Mouse (Mus musculus) lung, postnatal 36 days (tissue): ENCODE measurements around the gene Sez6l.
A peak's percentile ranks its signal among the peaks of the same experiment; 100 is the strongest.

Experiments used
- DNase-seq: peaks from one replicate; pipeline ENCODE4 v3.0.0; 2022; ENCODE audit warnings: mixed read lengths

Gene Sez6l

DNA sequence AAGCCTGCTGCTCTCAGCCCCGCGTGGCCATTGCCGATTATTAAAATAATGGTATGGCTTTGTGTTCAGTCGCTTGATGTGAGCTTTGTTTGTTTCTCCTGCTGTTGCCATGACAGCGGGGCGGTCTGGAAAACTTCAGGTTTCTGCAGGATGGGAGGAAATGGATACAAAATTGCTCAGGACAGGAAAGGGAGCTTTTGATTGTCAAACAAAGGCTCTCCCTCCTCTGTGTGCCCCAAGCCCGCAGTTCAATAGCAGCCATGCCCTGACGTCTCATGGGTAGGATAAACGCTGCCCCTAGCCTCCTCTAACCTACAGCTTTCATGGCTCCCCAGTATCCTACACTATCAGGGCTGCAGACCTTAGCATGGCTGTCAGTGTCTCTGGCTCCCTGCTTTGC, 6.3 kb upstream of the Sez6l start:
- no peak for DNase-seq

DNA sequence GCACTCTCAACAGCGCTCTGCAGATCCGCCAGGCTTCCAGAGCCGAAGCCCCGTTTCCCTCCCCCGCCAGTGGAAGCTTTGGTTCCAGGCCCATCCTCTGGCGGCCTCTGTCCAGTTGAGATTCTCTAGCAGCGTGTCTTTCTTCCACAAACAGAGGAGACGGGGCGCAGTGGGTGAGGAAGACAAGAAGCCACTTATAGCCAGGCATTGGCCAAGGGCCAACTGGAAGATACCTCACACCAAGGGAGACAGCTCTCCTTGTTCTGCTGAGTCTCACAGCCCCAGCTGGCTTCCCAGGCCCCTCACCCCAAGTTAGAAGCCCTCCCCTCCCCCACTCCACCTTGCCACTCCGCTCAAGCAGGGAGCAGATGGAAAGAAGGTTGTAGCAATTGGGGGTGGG, 765 bp upstream of the Sez6l start:
- no peak for DNase-seq

DNA sequence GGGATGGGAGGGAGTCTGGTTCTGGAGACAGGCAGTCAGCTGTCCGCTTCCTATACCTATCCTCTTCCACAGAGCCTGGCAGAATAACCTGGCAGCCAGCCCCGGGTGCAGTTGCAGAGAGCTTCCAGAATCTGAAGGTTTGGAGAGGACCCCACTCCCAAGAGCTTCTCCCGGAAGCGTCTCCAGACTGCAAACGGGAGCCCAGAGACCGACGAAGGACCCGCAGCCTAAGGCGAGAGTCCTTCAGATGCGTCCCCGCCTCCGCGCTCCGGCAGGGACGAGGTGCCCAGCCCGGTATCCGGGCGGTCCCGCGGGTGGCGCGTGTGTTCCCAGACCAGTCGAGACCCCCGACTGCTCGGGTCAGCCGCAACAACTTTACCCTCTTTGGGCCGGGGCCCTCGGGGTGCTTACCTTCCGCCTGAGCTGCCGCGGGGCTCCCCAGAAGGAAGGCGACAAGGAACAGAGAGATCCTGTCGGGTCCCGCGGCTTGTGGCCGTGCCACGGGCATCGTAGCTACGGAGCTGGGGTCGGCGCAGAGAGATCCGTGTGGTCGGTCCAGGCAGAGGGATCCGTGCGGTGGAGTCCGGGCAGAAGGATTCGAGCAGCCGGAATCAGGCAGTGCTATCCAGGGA, 508 bp downstream of the Sez6l start:
- DNase-seq, result no peak

DNA sequence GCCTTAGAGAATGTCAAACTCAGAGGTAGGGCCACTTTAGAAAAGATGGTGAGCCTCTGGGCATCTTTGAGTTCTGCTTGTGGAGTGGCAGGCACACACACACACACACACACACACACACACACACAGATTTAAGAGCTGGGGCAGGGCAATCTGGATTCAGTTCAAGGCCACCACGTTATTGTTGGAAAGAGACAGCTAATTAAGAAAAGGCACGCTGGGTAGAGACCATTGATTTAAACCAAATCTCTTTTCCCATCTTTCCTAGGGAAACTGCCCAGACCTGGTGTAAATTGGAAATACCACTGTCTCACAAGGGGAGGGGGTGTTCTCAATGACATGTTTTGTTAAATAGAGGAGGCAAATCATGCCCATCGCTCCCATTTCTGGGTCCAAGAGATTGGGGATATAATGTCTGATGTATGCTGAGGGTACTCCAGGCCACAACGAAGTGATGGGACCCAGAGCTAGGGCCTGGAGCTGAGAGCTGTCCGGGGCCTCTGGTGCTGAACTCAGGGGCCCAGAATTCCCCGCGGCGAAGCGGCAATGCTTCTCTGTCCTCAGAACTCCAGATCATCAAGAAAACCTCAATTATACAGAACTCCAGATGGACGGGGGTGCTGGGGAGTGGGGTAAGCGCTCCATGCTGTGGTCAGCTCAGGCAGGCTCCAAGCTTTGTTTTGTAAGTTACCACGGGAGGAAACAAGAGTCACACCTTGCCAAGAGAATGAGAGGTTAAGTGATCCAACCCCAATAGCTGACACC, 1.7 kb downstream of the Sez6l start:
- DNase-seq, result no peak

DNA sequence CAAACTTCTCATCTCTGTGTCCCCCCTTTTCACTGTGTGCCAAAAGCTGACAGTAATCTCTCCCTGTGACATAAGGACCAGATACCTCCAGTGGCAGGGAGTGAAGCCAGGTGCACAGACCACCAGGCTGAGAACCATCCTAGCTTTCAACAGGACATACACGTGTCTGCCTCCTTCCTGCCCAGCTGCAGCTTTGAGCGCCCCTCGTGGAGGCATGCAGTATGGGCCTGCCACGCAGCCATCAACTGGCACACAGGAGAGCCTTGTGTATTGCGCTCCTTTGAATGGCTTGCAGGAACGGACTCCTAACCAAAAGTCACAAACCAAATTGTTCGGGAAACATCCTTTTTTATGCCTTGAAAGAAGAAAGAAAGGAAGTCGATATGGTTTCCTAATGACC, 3.1 kb downstream of the Sez6l start:
- peak; percentile 46 for DNase-seq

DNA sequence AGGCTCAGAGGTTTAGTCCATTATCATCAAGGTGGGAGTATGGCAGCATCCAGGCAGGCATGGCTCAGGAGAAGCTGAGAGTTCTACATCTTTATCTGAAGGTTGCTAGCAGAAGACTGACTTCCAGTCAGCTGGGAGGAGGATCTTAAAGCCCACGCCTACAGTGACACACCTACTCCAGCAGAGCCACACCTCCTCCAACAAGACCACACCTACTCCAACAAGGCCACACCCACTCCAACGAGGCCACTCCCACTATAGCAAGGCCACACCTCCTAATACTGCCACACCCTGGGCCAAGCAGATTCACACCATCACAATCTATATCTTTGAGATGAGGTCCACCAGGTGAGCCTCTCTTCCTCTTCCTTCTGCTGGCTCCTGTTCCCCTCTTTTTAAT, 4.8 kb downstream of the Sez6l start:
- DNase-seq, result no peak

DNA sequence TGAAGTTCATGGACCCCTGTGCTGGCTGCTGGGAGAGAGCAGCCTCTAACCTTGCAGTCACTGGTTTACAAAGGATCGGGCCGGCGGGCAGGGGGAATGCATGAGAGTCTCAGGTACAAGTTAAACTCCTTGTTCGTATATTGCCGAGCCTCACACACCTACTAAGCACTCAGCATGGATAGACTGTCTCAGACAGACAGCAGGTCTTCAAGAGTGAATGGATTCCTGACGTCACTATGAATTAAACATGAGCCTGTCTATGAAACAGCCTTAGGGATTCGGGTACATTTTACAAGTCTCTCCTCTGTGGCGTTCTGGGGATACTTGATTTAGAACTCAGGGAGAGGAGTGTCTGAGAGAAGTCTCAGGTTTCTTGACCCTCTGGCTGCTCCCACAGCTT, 11.5 kb downstream of the Sez6l start:
- no peak for DNase-seq

DNA sequence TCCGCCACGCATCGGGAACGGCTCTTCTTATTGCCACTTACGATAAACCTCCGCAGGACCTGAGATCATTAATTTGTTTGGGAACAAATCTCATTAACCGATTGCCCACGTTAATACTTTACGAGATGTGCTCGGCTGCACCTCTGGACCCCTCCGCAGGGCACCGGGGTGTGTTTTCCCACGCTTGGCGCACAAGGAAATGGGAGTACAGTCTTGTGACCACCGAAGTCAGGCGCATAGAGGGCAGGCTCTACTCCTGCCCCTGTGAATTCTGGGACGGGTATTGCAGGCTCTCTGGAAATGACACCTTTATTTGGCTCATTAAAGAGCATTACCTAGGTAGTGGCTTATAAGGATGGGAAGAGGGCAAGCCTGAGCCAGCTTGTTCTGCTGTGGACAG, 11.9 kb downstream of the Sez6l start:
- DNase-seq, result no peak

DNA sequence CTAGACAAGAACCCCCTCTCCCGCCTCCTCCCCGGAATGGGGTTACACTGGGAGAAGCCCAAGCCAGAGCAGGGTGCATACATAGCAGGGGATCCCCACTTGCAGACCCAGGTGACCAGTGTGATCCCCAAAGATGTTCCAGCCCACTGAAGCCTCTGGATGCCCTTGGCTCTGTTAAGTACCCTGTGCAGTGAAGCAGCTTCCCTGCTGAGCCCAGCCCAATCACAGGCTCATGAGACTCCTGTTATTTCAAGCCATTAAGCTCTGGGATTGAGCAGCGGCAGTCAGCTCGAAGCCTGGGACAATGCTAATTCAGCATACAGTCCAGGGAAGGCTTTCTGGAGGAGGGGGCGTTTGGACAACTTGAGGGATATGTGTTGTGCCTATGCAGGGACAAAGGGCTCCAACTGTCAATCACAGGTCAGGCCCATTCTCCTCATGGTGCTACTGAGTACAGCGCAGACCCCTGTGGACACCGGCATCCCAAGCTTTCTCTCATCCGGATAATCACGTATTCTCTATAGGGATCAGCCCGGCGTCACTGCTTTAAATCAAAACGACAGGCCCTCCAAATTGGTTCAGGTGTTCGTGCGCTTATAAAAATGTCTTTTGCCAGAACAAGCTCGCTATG, 16.0 kb downstream of the Sez6l start:
- DNase-seq, result no peak

DNA sequence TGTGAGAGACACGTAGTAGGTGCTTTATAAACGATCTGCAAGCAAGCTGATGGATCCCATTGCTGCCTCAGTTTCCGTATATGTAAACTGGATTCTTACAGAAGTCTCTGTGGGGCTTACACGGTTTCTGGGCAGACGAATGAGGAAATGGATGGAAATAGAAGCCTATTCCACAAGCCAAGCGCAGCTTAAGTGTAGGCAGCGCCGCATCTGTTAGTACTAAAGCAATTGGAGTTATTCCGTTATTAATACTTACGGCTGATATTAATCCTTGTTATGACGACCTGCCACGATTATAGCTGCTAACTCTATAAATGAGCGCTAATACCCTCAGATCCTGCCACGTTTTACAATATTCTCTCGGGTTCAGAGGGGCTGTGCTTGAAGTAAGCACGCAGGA, 16.8 kb downstream of the Sez6l start:
- no peak for DNase-seq

DNA sequence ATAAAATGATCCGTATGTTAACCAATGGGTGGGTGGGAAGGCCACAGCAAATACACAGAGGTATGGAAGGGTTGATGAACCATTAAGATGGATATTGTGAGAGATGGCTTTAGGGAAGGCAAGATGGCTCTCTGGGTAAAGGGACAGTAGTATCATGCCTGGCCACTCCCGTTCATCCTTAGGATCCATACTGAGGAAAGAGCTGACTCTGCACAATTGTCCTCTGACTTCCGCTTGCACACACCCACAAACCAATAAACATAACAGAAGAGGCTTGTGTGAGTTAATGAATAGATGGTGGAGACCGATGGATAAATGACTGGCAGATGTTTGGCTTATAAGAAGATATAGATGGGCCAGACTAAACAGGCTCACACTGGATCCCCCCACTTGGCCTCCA, 19.6 kb downstream of the Sez6l start:
- DNase-seq, result no peak

DNA sequence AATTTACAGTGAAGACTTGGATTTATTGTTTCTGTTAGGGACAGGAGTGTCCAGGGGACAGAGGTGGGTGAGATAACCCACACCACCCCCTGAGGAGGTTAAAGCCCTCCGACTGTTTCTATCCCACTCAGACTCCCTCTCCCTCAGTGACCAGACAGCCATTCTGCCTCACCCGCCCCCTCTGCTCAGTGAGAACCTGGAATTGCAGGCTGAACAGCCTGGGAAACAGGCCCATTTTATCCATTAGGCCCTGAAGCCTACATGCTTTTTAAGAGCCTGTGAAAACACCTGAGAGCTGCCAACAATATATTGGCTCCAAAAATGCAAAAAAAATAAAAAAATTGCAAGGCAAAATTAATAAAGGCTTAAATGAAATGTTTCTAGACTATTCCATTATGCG, 20.3 kb downstream of the Sez6l start:
- no peak for DNase-seq

DNA sequence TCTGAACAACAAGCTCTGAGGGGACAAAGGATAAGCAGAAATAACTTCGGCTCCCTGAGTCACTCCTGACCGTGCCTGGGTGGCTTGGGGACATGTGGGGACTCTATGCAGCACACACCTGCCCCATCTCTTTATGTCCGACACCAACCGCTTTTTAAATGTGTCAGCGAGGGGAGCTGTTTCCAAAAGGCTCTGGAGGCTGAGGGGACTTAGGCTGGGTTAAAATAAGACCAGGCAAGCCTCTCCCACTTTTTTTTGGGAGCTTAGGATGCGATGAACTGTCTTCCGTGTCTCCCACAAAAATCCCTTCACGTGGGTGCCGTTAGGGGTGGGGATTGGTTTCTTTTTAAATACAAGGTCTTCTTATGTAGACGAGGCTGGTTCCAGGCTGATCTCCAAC, 22.5 kb downstream of the Sez6l start:
- no peak for DNase-seq

DNA sequence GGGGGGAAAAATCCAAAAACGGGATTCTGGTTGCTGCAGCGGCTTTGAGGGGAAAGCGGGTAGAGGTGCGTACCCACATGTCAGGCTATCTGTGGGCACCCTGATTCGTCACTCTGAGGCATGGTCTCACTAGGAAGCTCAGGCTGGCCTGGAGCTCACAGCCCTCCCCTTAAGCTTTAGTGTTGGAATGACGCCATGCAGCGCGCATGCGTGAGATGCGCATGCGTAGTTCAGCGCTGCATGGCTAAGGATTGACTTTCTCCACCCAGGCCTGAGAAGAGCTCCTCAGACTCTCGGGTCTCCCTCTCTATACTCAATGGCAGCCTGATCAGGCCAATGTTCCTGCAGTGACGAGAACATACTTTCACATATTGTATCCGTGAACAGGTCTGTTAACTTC, 24.2 kb downstream of the Sez6l start:
- no peak for DNase-seq

DNA sequence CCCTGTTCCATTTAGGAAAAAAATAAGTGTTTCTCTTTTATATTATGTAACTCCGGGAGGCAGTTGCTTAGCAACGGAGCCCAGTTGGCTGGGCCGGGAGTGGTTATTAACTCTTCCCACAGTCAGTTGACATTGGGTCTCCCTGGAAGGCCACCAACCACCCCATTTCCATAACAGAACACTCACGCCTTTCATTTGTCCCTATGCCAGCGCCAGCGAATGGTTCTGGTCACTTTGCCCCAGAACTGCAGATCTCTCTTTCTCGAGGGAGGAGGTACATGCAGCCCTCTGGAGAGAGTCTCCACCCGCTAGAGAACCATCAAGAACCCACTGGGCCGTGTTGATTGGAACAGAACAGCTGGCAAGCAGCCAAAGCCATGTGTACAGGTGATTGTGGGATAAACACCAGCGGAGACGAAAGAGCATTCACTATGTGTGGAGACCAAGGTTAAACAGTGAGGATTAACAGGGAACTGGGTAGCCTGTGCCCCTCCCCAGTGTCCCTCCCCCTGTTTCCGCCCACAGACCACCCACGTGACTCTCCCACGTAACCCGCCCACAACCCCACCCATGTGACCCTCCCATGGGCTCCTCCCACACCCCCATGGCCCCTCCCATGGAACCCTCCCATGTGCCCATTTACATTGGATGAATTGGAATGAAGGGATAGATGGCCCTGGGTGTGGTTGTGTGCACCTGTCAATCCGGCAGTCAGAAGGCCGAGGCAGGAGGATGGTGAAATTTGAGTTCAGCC, 24.8 kb downstream of the Sez6l start:
- peak; percentile 30 for DNase-seq

DNA sequence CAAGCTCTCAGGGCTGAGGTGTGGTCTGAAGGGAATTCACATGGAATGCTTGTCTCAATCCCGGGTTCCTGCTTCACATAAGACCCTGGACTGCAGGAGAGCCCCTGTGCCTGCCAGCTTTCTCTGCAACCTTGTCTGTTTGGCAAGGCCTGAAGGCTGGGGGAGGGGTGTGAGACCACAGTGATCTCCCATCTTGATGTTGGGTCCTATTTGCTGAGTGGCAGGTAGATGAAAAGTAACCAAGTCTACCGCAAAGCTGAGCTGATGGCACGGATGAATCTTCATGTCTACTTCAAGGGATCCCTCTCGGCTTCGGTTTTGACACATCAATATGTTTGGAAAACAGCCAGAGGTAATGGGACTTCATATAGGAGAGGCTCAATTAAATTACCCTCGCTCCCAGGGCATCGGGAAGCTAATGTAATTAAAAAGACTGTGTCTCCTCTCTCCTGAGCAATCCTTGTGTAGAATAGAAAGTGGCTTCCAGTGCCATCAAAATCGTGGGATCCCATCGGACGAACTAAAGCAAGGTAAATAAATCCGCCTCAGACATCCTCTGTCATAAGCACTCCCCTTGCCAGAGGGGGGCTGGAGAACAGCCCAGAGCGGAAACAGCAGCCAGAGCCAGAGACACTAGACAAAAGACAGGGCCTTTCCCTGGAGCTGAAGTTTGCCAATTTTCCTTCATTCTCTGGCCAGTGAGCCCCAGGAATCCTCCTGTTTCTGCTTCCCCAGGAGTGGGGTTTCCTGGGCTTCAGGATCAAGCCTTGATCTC, 28.0 kb downstream of the Sez6l start:
- DNase-seq, result peak; percentile 82

DNA sequence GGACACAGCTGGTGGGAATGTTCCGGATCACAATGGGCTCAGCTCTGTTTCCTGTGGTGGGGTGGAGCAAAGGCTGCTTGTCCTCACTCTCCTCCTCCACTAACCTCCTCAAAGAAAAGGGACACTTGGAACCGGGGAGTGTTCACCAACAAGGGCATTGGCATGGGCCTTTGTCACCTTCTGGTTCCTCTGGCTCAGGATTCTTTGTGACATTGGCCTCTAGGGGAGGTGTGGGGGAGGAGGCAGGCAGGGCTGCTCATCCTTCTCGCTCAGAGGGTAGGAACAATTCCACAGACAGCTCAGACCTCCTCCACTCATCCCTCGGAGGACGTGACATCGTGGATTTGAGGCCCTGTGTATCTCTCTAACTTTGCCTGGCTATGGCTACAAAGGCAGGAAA, 30.2 kb downstream of the Sez6l start:
- DNase-seq, result no peak

DNA sequence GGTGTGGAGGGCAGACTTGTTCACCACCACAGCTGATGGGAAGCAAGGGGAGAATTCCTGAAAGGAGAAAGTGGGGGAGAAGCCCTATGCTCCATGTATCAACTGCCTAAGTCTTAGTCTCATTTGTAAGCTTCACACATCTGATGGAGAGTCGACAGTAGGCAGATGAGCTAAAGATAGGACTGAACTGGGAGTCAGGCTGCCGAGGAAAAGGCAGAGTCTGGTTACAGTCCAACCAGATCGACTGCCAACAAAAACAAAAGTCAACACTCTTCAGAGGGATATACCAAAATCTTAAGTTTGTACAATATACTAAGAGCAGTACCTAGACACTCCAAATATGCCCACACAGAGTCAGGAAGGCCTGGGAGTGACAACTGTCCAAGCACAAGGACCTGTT, 38.7 kb downstream of the Sez6l start:
- no peak for DNase-seq

DNA sequence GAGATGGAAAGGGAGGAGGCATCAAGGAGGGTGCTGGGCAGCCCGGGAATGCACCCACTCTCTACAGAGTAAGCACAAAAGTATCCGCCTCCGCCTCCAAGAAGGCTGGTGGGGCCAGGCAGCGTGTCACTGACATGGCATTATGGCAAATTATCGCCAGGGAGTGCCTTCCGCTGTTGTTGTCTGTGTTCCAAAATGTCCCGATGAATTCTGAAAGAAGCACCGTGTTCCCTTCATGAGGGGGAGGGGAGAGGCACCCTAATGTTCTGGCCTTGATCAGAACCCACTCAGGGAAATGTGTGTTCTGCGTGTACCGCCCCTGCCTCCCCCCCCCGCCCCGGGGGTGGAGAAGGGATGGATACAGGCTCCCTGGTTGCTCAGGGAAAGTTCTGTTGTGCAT, 41.1 kb downstream of the Sez6l start:
- no peak for DNase-seq

DNA sequence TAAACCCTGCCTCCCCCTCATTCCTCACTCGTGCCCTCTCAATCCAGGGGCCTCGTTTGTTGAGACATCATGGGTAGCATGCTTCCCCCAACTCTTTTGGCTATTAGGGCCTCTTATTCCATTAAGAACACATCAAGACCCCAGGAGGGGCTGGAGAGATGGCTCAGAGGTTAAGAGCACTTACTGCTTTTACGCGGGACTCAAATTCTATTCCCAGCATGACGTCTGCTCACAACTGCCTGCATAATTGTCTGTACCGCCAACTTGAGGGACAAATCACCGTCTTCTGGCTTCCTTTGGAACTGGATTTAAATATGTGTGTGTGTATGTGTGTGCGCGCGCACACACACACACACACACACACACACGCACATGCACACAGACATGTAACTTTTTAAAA, 42.8 kb downstream of the Sez6l start:
- no peak for DNase-seq

DNA sequence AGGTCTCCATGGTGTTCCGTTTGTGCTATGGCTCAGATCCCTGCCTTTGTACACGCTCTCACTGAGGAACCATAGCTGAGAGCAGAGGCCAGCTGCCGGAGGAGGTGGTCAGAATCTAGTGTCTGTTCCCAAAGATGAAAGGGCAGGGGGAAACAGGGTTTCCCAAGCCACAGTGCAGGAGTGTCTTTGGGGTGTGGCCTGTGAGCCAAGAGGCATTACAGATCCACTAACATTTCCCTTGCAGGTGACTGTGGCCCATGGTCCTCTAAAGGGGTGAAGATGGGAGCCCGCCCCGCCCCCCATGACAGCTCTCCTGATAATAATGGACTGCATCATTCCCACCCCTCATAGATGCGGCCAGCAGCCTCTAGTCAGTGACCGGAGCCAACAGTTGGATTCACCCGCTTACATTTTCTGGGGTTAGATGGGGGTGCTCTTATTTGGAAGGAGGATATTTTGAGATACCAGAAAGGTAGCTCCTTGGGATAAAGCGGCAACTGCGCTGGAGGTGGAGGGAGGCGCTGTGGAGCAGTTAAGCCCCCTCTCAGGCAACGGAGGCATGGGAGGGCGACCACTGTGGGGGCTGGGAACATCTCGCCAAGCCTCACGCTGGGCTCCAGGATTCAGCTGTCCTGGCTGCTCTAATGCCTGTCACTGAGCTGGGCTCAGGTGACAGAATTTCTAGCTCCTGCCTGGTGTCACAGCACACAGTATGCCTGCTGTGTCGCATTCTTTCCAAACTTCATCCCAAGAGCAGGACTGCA, 43.5 kb downstream of the Sez6l start:
- DNase-seq, result no peak

DNA sequence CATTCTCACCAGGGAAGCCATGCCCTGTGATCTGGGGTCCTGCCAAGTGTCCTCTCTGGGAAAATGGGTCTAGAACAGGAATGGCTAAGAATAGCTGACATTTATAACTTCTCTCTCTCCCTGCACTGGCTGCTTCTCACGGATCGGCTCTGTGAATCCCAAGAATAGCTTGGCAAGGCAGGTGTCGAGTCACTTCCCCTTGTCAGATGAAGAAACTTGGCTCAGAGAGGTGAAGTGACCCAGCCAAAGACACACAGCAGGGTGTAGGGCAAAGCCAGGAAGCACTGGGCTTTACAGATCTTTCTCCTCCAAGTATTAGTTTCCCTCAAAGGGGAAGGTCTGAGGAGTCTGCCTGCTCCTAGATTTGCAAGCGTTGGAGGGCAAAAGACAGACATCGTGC, 44.1 kb downstream of the Sez6l start:
- DNase-seq, result no peak
